Mouse (Mus musculus): ENCODE measurements around the gene Znrf2.

The Znrf2 gene

DNA sequence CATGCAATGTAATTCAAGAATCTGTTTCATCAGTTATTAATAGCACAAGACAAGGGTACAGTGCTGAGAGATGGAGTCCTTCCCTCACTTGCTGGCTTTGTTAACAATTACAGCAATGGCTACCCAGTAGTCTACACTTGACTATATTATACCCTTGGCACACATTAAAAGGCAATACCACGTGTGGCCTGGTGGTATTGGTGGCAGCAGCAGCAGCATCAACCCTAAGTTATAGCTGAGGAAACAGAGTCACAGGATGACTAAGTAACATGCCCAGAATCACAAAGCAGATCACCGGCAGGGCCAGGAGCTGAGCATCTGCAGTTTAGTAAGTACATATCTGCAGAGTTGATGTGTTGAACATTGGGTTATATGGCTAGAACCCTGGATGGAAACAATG is 22.3 kb upstream of the Znrf2 start:
- Histone ChIP-seq H3K4me3 (replicated peaks; ENCODE audit: low read length) (no peak overlapping the region), H3K4me1 (replicated peaks; ENCODE audit: low read depth, low read length) (0 out of 2 replicates have a peak, but pooled peaks cover 2% of the 10 kb centered on the region)

DNA sequence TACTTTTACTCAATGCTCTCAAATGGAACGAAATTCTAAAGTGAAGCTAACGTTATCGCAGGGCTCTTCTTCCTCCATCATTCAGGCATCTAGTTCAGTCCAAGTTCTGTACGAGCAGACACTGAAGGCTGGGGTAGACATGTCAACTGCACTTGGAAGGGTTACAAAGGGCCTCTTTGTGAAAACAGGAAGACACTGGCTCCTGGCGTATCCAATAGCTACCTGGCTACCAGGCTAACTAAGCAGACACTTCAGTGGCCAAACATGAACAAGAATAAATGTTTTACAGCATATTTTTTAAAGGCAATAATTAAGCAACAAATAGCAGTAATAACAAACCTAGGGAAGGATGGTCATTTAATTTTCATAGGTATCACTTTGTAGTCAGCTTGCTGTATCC is 21.7 kb upstream of the Znrf2 start:
- Histone ChIP-seq H3K9me3 (ENCODE audit: low read length) (no peaks in the 10 kb centered on the region), H3K4me1 (replicated peaks; ENCODE audit: low read depth, low read length) (0 out of 2 replicates have a peak, but pooled peaks cover 2% of the 10 kb centered on the region), H3K27me3 (ENCODE audit: insufficient read depth, low read length) (no peaks in the 10 kb centered on the region), H3K4me3 (replicated peaks; ENCODE audit: low read length) (no peak overlapping the region), H3K36me3 (ENCODE audit: insufficient read depth, low read length) (no peaks in the 10 kb centered on the region)
- TF ChIP-seq POU5F1 (IDR thresholded peaks at IDR 0.05; ENCODE audit: borderline replicate concordance, low read length) (no peak), NANOG (IDR thresholded peaks at IDR 0.05; ENCODE audit: borderline replicate concordance, low read length) (no peak), CTCF (conservative IDR thresholded peaks at IDR 0.05; ENCODE audit: low read length) (no peak)

More for the DNA sequence above, 22.3 kb upstream of the Znrf2 start:
- Histone ChIP-seq H3K27me3 (ENCODE audit: insufficient read depth, low read length) (no peaks in the 10 kb centered on the region), H3K36me3 (ENCODE audit: insufficient read depth, low read length) (no peaks in the 10 kb centered on the region), H3K9me3 (ENCODE audit: low read length) (no peaks in the 10 kb centered on the region)
- peak; percentile 73 for TF ChIP-seq CTCF (conservative IDR thresholded peaks at IDR 0.05; ENCODE audit: low read length)
- TF ChIP-seq NANOG (IDR thresholded peaks at IDR 0.05; ENCODE audit: borderline replicate concordance, low read length): no peak

DNA sequence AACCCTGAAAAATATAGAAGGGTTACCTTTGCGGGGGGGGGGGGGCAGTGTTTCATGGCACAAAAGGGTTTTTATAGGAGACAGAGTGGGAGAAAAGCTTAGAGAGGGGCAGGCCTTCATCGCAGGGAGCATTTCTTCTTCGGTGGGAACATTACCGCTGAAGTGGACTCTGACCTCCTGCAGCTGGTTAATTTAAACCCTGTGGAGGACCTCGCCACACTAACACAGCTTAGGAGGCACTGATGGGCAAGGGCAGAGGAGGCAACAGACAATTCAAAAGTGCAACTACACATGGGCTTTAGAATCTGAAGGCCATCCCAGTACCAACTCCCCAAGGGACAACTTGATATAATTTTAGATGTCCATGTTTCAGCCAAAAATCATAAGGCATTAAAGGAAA is 20.7 kb upstream of the Znrf2 start:
- TF ChIP-seq NANOG (IDR thresholded peaks at IDR 0.05; ENCODE audit: borderline replicate concordance, low read length) (no peak), POU5F1 (IDR thresholded peaks at IDR 0.05; ENCODE audit: borderline replicate concordance, low read length) (no peak), CTCF (conservative IDR thresholded peaks at IDR 0.05; ENCODE audit: low read length) (no peak)
- Histone ChIP-seq H3K9me3 (ENCODE audit: low read length) (no peaks in the 10 kb centered on the region), H3K4me1 (replicated peaks; ENCODE audit: low read depth, low read length) (0 out of 2 replicates have a peak, but pooled peaks cover 2% of the 10 kb centered on the region), H3K36me3 (ENCODE audit: insufficient read depth, low read length) (no peaks in the 10 kb centered on the region), H3K4me3 (replicated peaks; ENCODE audit: low read length) (no peak overlapping the region), H3K27me3 (ENCODE audit: insufficient read depth, low read length) (no peaks in the 10 kb centered on the region)

DNA sequence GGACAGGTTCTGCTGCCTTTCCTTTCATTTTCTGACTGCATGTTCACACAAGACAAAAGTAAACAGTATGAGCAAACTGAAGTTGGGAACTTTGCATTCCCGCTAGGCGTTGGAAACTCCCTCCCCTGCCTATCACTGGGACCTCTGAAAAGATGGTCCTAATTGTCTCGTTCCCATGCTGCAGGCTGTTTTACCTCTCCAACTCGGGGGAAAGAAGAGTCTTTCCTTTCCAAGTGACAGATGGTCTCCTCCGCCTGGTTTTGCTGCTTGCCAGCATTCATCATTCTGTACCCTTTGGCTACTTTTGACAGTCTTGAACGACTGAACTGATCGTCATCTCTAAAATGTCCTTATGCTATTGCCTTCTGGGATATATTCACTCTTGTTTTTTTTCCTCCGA is 14.4 kb upstream of the Znrf2 start:
- Histone ChIP-seq H3K27me3 (ENCODE audit: insufficient read depth, low read length) (peaks cover 9% of the 10 kb centered on the region), H3K9me3 (ENCODE audit: low read length) (no peaks in the 10 kb centered on the region), H3K36me3 (ENCODE audit: insufficient read depth, low read length) (no peaks in the 10 kb centered on the region), H3K4me1 (replicated peaks; ENCODE audit: low read depth, low read length) (no peaks in the 10 kb centered on the region), H3K4me3 (replicated peaks; ENCODE audit: low read length) (no peak overlapping the region)
- TF ChIP-seq NANOG (IDR thresholded peaks at IDR 0.05; ENCODE audit: borderline replicate concordance, low read length) (no peak), POU5F1 (IDR thresholded peaks at IDR 0.05; ENCODE audit: borderline replicate concordance, low read length) (no peak), CTCF (conservative IDR thresholded peaks at IDR 0.05; ENCODE audit: low read length) (no peak)

DNA sequence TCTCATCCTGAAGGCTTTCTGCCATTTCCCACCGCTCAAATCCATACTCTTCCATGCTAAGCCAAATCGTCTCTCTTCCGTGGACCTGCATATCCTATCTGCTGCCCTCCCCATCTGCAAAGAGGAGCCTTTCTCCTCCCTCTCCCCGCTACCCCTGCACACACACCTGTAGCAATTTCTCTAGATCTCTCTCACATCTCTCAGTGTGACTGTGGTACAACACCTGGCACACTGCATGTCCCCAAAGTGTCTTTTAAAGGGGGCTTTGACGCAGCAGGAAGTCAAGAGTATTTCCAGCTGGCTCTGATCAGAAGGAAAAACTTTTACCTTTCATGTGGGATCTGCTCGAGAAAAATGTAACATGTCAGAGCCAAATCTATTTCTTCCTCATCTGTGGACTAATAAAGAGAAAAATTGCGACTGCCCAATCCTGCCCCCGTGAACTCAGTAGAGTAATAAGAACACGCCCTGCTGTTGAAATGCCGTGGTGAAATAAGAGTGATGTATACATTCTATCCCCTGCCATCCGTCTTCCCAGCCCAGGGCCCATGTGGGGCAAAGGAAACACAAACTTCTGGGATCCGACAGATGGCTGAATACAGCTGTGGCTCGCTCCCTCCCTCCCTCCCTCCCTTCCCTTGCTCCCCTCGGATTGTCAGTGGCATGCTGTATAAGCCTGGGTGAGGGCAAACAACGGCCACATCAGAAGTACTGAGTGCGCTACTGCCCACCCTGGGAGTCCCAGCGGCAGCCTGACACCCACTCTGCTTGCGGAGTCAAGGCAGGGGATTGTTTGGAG is 12.5 kb upstream of the Znrf2 start:
- no peak for TF ChIP-seq POU5F1 (IDR thresholded peaks at IDR 0.05; ENCODE audit: borderline replicate concordance, low read length)
- TF ChIP-seq NANOG (IDR thresholded peaks at IDR 0.05; ENCODE audit: borderline replicate concordance, low read length): no peak
- TF ChIP-seq CTCF (conservative IDR thresholded peaks at IDR 0.05; ENCODE audit: low read length): no peak
- Histone ChIP-seq H3K9me3 (ENCODE audit: low read length) (no peaks in the 10 kb centered on the region), H3K36me3 (ENCODE audit: insufficient read depth, low read length) (no peaks in the 10 kb centered on the region), H3K27me3 (ENCODE audit: insufficient read depth, low read length) (peaks cover 9% of the 10 kb centered on the region), H3K4me3 (replicated peaks; ENCODE audit: low read length) (no peak overlapping the region), H3K4me1 (replicated peaks; ENCODE audit: low read depth, low read length) (no peaks in the 10 kb centered on the region)

DNA sequence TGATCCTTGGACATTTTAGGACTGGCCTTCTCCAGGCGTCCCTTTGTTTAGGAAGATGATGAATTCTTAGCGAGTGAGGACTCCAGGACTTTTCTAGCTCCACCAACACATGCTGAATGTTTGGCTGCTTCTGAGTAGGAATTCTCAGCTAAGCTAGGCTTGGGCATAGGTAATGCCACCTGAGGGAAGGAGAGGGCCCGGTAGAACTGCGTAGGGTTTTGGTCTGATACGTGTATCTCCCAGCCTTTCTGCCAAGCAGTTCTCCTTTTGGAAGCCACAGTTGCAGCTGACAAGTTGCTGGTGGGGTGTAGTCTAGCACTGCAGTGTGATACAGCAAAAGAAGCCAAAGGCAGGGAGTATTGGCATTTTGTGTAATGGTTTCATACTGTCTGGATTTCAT is 10.9 kb upstream of the Znrf2 start:
- Histone ChIP-seq H3K4me1 (replicated peaks; ENCODE audit: low read depth, low read length) (peaks cover 6% of the 10 kb centered on the region), H3K9me3 (ENCODE audit: low read length) (no peaks in the 10 kb centered on the region), H3K27me3 (ENCODE audit: insufficient read depth, low read length) (peaks cover 9% of the 10 kb centered on the region), H3K36me3 (ENCODE audit: insufficient read depth, low read length) (no peaks in the 10 kb centered on the region), H3K4me3 (replicated peaks; ENCODE audit: low read length) (no peak overlapping the region)
- TF ChIP-seq NANOG (IDR thresholded peaks at IDR 0.05; ENCODE audit: borderline replicate concordance, low read length) (no peak), POU5F1 (IDR thresholded peaks at IDR 0.05; ENCODE audit: borderline replicate concordance, low read length) (no peak), CTCF (conservative IDR thresholded peaks at IDR 0.05; ENCODE audit: low read length) (no peak)

DNA sequence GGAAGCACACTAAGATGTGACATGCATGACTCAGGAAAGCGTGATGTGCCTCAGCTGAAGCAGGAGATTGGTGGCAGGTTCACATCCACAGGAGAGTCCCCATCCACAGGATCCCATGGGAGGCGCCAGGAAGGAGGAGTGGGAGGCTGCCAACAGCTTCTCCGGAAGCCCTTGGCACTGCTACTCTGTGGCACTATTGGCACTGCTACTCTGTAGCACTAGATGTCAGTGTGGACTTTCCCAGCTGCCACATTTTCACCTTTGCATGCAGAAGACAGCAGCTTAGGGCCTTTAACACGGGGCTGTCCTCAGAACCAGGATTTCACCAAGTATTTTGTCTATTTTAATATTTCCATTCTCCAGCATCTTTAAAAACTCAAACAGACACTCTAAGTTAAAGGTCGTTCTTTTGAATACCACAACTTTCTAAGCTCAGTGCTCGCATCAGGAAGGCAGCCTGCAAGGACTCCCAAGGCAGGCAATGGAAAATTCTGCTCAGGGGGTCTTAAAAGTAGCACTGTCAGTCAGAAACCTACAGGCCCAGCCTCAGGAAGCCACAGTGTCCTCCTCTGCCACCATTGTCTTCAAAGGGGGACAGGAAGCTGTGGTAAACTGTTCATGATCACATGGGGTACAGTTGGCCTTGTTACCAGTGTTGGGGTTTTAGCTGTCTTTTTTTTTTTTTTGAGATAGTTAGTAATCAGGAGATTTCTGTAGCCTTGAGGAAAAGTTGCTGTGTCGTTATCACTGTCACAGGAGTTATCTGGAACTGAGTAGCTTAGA is 7.0 kb upstream of the Znrf2 start:
- Histone ChIP-seq H3K27me3 (ENCODE audit: insufficient read depth, low read length) (peaks cover 5% of the 10 kb centered on the region), H3K36me3 (ENCODE audit: insufficient read depth, low read length) (no peaks in the 10 kb centered on the region), H3K4me3 (replicated peaks; ENCODE audit: low read length) (no peak overlapping the region), H3K9me3 (ENCODE audit: low read length) (peaks cover 3% of the 10 kb centered on the region), H3K4me1 (replicated peaks; ENCODE audit: low read depth, low read length) (peaks cover 13% of the 10 kb centered on the region)
- TF ChIP-seq POU5F1 (IDR thresholded peaks at IDR 0.05; ENCODE audit: borderline replicate concordance, low read length) (no peak), CTCF (conservative IDR thresholded peaks at IDR 0.05; ENCODE audit: low read length) (no peak), NANOG (IDR thresholded peaks at IDR 0.05; ENCODE audit: borderline replicate concordance, low read length) (no peak)

DNA sequence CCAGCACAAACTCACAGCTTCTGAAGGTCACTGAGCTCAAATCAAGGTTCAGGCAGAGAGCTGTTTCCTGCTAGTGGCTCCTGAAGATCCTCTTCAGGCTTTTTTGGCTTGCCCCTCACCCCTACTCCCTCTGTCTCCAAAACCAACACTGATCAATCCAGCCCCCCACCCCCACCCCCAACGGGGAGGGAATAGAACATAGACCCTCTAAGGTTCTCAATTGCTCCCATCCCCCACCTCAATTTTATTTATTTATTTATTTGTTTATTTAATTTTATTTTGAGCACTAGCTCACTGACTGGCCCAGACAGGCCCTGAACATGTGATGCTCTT is 6.4 kb upstream of the Znrf2 start:
- no peak for TF ChIP-seq POU5F1 (IDR thresholded peaks at IDR 0.05; ENCODE audit: borderline replicate concordance, low read length)
- TF ChIP-seq NANOG (IDR thresholded peaks at IDR 0.05; ENCODE audit: borderline replicate concordance, low read length): no peak
- Histone ChIP-seq H3K36me3 (ENCODE audit: insufficient read depth, low read length) (no peaks in the 10 kb centered on the region), H3K4me1 (replicated peaks; ENCODE audit: low read depth, low read length) (peaks cover 13% of the 10 kb centered on the region), H3K9me3 (ENCODE audit: low read length) (peaks cover 3% of the 10 kb centered on the region), H3K27me3 (ENCODE audit: insufficient read depth, low read length) (peaks cover 5% of the 10 kb centered on the region), H3K4me3 (replicated peaks; ENCODE audit: low read length) (no peak overlapping the region)

Measured in E14TG2a.4 (cell line).